Mouse (Mus musculus): ENCODE measurements around the gene Rab4a.

DNA sequence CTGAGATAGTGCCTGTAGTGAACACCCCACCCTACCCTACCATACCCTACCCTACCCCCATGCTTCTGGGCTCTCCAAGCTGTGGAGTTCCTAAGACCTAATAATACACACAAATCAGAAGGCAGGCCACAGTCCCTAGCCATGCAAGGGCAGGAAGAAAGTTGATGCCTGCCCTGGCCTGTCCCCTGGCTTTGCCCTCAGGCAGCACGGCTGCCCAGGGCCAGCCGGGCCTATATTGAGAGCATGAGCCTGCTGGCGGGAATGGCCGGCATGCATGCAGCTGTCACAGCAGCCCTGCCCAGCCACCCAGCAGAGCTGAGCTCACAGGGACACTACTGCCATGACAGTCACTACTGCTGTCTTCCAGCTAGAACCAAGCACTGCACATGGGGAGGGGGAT is 77.3 kb downstream of the Rab4a start:
- TF ChIP-seq TAL1 (conservative IDR thresholded peaks at IDR 0.05; ENCODE audit: low read depth, low read length) (no peak), GATA1 (IDR thresholded peaks at IDR 0.05; ENCODE audit: borderline replicate concordance, low read length) (no peak), CTCF (IDR thresholded peaks at IDR 0.05; ENCODE audit: low read depth, low read length) (no peak), POLR2AphosphoS5 (IDR thresholded peaks at IDR 0.05; ENCODE audit: insufficient replicate concordance, low read depth, low read length) (no peak), GATA2 (IDR thresholded peaks at IDR 0.05; ENCODE audit: borderline replicate concordance, low read depth, low read length) (no peak)

Data from G1E (cell line).